Mouse (Mus musculus) E14TG2a.4 (cell line): ENCODE data around the gene Azin2.

Experiments
- CTCF ChIP-seq: conservative IDR thresholded peaks from 2 replicates; pipeline ENCODE4 v1.5.1; 2014; ENCODE audit warnings: low read length
- NANOG ChIP-seq: IDR thresholded peaks from 2 replicates; pipeline ENCODE4 v1.6.1; 2014; ENCODE audit warnings: borderline replicate concordance, low read length, mixed read lengths
- POU5F1 ChIP-seq: IDR thresholded peaks from 2 replicates; pipeline ENCODE4 v1.6.1; 2014; ENCODE audit warnings: low read length, borderline replicate concordance

DNA sequence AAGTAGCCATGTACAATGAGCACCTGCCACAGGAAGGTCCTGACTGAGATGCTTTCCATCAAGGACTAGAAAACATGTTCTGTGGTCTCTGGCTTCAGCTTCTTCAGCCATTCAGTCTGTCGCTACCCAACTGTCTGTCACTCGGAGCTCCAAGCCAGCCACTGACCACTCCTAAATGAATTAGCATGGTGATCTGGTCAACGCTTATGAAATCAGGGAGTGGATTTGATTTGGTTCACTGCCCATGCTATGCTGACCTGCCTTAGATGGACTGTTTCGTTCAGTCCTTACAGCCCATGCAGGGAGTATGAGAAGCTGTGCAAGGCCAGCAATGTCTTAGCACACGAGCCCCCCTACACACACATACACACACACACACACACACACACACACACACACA, 8.4 kb downstream of the Azin2 start:
- TF ChIP-seq CTCF = no peak
- TF ChIP-seq NANOG = no peak
- TF ChIP-seq POU5F1 = no peak
